Mouse (Mus musculus): Measurements from ENCODE around the gene Mdh2.
A peak's percentile ranks its signal among the peaks of the same experiment; 100 is the strongest.

The Mdh2 gene

GRCm38 (mm10) chr5:135776546-135776945, 1.7 kb upstream of the Mdh2 start:
- DNase-seq (ENCODE audit: low spot score), result no peak

DNA sequence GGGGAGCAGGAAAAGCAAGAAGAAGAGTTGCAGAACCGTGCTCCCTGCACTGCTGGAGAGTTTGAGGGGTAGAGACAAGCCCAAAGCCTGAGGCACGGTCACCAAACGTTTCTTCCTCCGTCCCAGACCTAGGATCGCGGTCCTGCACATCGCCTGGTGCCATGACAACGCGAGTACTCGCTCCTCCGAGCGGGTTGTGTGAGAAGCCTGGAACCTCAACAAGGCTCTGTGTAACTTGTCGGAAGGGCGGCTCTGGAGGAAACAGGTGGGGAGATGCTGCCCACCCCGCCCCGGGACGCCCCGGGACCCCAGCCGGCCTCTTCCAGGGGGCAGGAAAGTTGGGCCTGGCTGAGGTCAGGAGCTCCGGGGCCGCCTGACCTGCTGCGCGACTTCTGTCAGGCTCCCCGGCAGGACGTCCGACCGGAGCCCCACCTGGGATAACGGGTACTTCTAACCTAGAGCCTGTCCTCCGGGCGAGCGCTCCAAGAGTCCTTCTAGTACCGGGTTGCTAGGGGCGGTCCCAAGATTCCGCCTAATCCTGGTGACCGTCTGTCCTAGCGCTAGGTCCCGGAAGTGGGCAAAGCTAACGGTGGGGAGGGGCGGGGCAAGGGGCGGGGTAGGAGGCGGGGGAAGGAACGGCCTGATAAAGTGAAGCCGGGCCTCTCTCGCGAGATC, 347 bp upstream of the Mdh2 start, which contains the start of gene Styxl1:
TSS of gene Styxl1 (minus strand) at position 590 of the 675 bp plus-strand sequence.
- DNase-seq (ENCODE audit: low spot score), result peak; percentile 73

- DNase-seq (ENCODE audit: low spot score), result no peak
These were observed 2.1 kb downstream of the Mdh2 start for GRCm38 (mm10) chr5:135780331-135780730.

DNA sequence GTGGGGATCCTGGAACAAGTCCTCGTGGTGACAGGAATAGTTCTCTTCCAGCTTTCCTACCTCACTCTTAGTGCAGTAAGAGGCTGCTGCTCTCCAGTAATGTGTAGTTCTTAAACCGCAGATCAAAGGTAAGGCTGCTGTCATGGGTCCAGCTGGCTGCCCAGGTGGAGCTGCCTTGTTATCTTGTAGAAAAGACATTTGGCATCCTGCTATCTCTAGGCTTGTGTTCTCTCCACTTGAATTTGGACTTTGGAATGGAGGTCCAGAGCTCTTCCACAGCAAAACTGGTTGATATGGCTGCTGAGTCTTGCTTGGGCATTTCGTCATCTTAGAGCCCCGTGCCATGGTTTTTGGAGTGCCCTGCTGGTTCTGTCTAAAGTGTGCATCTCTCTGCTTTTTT, 4.6 kb downstream of the Mdh2 start:
- DNase-seq (ENCODE audit: low spot score), result no peak

GRCm38 (mm10) chr5:135793996-135794858, 15.9 kb downstream of the Mdh2 start:
- peak; percentile 89 for DNase-seq (ENCODE audit: low spot score)

DNA sequence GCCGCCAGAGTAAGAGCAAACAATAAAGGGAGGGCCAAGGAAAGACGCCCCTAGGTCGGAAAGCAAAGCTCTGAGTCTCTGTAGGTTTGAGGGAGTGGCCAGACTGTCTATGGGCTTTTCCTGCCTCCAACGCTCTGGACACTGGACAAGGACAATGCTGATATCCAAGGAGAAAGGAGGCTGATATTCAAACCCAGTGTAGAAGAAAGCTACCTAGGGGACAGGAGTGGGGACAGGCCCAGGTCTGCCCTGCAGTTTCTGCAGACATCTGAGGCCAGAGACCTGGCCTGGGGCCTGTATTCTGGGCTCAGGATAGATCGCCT, 16.5 kb downstream of the Mdh2 start:
- no peak for DNase-seq (ENCODE audit: low spot score)

- no peak for DNase-seq (ENCODE audit: low spot score)
These were observed 21.5 kb downstream of the Mdh2 start for GRCm38 (mm10) chr5:135799746-135800145.

DNA sequence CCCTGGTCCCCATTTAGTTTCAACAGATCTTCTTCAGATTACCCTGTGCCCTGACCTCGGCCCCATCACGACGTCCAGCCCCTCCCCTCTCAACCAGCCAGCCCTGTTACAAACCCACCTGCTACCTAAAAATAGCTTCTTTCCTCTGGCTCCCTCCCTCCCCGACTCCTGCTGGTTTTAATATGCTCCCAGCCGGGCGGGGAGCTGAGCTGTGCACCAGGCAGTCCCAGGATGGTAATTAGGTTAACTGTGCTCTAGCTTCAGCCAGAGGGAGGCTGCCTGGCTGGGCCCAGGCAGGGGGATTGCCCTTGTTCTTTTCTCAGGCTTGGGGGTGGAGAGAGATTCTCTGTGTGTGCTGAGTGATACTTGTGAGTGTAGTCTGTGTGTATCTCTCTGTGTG, 22.6 kb downstream of the Mdh2 start:
- peak; percentile 19 for DNase-seq (ENCODE audit: low spot score)

DNA sequence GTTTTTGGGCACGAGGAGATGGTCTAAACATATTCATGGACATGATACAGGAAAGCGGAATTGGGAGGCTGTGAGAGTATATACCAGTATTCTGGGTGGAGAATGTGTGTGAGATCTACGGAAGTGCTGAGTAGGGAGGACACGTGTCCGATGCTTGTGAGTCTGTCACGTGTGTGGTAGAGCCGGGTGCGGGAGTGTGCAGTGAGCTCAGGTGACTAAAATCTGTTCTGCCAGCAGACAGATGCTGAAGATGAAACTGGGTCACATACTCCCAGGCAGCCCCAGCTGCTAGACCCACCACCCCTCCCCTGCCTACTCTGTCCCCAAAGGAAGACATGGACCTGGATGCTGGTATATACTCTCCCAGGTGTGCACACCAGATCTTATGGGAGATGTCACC, 24.4 kb downstream of the Mdh2 start:
- no peak for DNase-seq (ENCODE audit: low spot score)

DNA sequence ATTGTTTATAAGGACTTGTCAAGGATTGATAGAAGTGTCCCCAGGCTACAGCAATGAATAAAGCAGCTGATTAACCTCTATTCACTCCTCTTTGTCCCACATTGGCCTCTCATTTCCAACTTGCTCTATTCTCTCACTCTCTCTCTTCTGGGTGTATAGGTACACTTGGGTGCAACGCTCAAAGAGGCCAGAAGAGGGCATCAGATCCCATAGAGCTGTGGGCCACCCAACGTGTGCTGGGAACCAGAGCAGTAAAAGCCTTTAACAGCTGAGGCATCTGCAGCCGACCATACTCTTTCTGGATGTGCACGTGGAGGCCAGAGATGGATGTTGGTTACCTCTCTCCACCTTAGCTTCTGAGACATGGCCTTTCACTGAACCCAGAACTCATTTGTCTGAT, 24.9 kb downstream of the Mdh2 start:
- DNase-seq (ENCODE audit: low spot score), result no peak

GRCm38 (mm10) chr5:135803676-135804075, 25.4 kb downstream of the Mdh2 start:
- DNase-seq (ENCODE audit: low spot score), result no peak

DNA sequence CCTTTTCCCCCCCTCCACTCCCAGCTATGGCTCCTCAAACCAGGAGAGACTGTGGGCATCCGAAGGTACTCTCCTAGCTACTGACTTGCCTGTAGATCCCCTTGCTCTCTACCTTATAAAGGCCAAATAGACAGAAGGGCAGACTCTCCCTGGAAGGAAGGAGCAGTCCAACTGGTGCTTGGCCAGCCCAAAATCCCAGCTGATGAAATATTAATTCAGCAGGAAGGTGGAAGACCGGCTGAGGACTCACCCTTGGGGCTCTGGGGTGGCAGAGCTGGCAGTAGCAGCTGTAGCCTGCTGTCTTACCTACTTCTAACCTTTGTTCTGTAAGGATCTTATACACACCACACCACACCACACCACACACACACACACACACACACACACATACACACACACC, 26.5 kb downstream of the Mdh2 start:
- no peak for DNase-seq (ENCODE audit: low spot score)

DNA sequence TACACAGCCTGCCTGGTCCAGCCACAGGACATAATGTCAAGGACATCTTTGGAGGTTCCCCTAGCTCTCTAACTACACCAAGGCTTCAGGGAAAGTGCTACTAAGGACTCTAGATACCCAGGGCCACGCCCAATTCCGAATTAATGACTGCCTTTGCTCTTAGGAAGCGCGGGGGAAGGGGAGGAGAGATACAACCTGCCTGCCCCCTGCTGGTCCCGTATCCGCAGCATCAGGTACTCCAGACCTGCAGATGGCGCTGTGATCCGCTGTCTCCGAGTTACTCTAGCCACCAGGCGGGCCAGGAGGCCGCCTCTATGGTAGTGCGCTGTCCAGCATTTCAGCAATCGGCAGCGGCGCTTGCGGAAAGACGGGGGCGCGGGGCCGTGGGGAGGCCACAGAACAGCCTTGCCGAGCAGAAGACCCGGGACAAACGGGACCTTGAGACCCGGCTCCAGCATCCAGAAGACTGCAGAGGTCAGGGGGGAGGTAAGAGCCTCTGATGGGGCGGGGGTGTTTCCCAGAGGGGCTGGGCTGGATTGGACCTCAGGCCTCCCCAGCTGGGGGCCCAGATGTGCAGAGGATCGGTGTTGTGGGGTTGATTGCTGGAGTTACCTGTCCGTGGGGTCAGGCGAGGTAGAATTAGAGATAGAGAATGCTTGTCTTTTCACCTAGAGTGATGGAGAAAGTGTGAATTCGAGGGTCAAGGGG, 28.4 kb downstream of the Mdh2 start, which contains the start of gene Srrm3:
TSS of gene Srrm3 (plus strand) at position 336 of the 708 bp plus-strand sequence.
- peak; percentile 95 for DNase-seq (ENCODE audit: low spot score)

- DNase-seq (ENCODE audit: low spot score), result no peak
These were observed 29.0 kb downstream of the Mdh2 start for GRCm38 (mm10) chr5:135807263-135807637.

DNA sequence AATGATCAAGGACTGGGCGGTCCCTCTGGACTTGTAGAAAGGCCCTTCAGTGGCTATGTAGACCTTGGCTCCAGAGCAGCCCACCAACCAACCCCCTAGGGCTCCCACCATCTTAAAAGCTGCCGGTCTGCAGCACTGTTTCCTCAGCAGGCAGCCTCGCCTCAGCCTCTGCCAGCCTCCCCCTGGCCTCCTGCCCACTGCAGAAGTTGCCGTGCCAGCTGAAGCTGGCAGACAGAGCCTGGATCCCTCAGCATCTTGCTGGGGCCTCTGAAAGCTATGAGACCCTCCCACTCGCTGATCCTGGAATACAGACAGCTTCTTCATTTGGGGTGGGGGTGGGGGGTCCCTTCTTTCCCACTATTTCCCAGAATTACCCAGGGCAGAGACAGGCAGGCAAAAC, 34.7 kb downstream of the Mdh2 start:
- no peak for DNase-seq (ENCODE audit: low spot score)

- no peak for DNase-seq (ENCODE audit: low spot score)
These were observed 40.2 kb downstream of the Mdh2 start for GRCm38 (mm10) chr5:135818491-135818890.

- DNase-seq (ENCODE audit: low spot score), result peak; percentile 47
These were observed 44.1 kb downstream of the Mdh2 start for GRCm38 (mm10) chr5:135822316-135822944.

DNA sequence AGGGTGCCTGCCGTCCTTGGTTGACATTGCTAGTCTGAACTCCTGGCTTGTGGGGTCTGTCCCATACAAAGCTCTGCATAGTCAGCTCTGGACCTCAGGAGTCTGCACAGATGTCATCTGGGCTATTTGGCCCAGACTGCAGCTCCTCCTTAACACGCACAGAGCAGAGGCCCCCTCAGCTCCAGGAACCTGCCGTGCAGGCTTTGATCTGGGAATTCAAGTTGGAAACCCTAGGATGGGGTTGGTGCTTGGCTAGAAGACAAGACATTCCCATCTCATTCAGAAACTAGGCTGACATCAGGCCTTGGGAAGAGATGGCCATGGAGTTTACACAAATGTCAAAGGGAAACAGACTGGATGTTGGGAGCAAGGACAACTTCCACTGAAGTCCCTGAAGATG, 46.2 kb downstream of the Mdh2 start:
- DNase-seq (ENCODE audit: low spot score), result no peak

- no peak for DNase-seq (ENCODE audit: low spot score)
These were observed 47.9 kb downstream of the Mdh2 start for GRCm38 (mm10) chr5:135826225-135826624.

DNA sequence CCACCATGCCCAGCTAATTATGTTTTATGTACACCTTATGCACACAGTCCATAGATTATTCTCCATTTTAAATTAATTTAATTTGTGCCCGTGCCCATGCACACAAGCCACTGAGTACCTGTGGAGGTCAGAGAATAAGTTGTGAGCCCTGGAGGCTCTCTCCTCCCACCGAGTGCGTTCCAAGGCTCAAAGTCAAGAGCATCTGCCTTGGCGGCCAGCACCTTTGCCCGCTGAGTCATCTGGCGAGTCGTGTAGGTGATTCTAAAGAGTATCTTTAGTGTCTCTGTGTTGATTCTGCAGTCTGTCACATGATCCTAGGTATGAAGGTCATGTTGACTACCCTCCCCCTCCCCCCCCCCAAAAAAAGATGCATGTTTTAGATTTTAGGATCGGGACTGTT, 51.1 kb downstream of the Mdh2 start:
- DNase-seq (ENCODE audit: low spot score), result no peak

- DNase-seq (ENCODE audit: low spot score), result no peak
These were observed 54.4 kb downstream of the Mdh2 start for GRCm38 (mm10) chr5:135832729-135833128.

- peak; percentile 95 for DNase-seq (ENCODE audit: low spot score)
These were observed 56.6 kb downstream of the Mdh2 start for GRCm38 (mm10) chr5:135834769-135835491.

Measured in embryo, embryonic 10 days (tissue).